Mouse (Mus musculus) E14TG2a.4 (cell line): ENCODE results near the gene Wdr93.

ENCODE experiments used
- H3K27me3 ChIP-seq: 2 replicates; pipeline ENCODE4 v1.6.1; 2014; ENCODE audit warnings: low read length, control low read depth; ENCODE audit not compliant: insufficient read depth
- H3K36me3 ChIP-seq: 2 replicates; pipeline ENCODE4 v1.6.1; 2014; ENCODE audit warnings: low read length, control low read depth; ENCODE audit not compliant: insufficient read depth
- H3K4me1 ChIP-seq: replicated peaks from 2 replicates; pipeline ENCODE4 v1.6.1; 2014; ENCODE audit warnings: low read depth, low read length, control low read depth
- H3K4me3 ChIP-seq: replicated peaks from 2 replicates; pipeline ENCODE4 v1.5.1; 2014; ENCODE audit warnings: mild to moderate bottlenecking, low read length
- H3K9me3 ChIP-seq: 2 replicates; pipeline ENCODE4 v1.6.1; 2014; ENCODE audit warnings: low read length, control low read depth
- CTCF ChIP-seq: conservative IDR thresholded peaks from 2 replicates; pipeline ENCODE4 v1.5.1; 2014; ENCODE audit warnings: low read length
- NANOG ChIP-seq: IDR thresholded peaks from 2 replicates; pipeline ENCODE4 v1.6.1; 2014; ENCODE audit warnings: borderline replicate concordance, low read length, mixed read lengths
- POU5F1 ChIP-seq: IDR thresholded peaks from 2 replicates; pipeline ENCODE4 v1.6.1; 2014; ENCODE audit warnings: low read length, borderline replicate concordance

Wdr93 gene

GRCm38 (mm10) chr7:79742277-79742658, 695 bp upstream of the Wdr93 start:
- TF ChIP-seq POU5F1 (no peak), NANOG (no peak), CTCF (no peak)
- Histone ChIP-seq H3K9me3 (no peaks in the 10 kb centered on the region), H3K4me1 (peaks cover 11% of the 10 kb centered on the region)

GRCm38 (mm10) chr7:79744051-79744450, 1.1 kb downstream of the Wdr93 start:
- TF ChIP-seq POU5F1 (no peak), NANOG (no peak), CTCF (no peak)
- no peak overlapping the region for H3K4me3 ChIP-seq
- peaks cover 8% of the 10 kb centered on the region; the same call in 1 of the 2 replicates for H3K36me3 ChIP-seq
- H3K9me3 ChIP-seq: no peaks in the 10 kb centered on the region
- peaks cover 9% of the 10 kb centered on the region; the same call in 1 of the 2 replicates for H3K27me3 ChIP-seq
- peaks cover 19% of the 10 kb centered on the region for H3K4me1 ChIP-seq

More at GRCm38 (mm10) chr7:79742277-79742658, 695 bp upstream of the Wdr93 start:
- H3K4me3 ChIP-seq: peak overlapping the region; percentile 91
- H3K36me3 ChIP-seq: peaks cover 25% of the 10 kb centered on the region
- peaks cover 9% of the 10 kb centered on the region; the same call in 1 of the 2 replicates for H3K27me3 ChIP-seq

- TF ChIP-seq POU5F1: no peak
- H3K36me3 ChIP-seq: peaks cover 5% of the 10 kb centered on the region; the same call in 1 of the 2 replicates
- peaks cover 19% of the 10 kb centered on the region for H3K4me1 ChIP-seq
- H3K9me3 ChIP-seq: no peaks in the 10 kb centered on the region
- peaks cover 9% of the 10 kb centered on the region; the same call in 1 of the 2 replicates for H3K27me3 ChIP-seq
- no peak overlapping the region for H3K4me3 ChIP-seq
Measured at GRCm38 (mm10) chr7:79744585-79744984, 1.6 kb downstream of the Wdr93 start.

DNA sequence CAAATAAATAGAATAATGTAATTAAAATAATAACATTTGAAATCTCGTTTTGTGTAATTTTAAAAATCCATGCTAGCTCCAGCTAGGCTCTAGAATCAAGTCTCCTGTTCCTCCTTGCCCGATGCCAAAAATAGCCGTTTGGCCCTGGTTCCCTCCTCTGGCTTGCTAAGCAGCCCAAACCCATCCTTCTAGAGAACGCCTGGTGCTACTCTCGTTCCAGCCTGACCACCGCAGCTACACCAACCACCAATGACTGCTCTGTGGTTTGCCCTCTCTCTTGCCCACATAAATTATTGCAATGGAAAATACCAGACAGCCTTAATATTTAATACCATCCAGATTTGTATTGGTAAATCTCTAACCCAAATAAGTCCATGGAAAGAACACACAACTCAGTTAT, 4.7 kb downstream of the Wdr93 start:
- TF ChIP-seq POU5F1 (no peak), NANOG (no peak)
- Histone ChIP-seq H3K36me3 (no peaks in the 10 kb centered on the region), H3K4me1 (peaks cover 15% of the 10 kb centered on the region), H3K9me3 (no peaks in the 10 kb centered on the region), H3K27me3 (peaks cover 2% of the 10 kb centered on the region; the same call in 1 of the 2 replicates), H3K4me3 (no peak overlapping the region)

DNA sequence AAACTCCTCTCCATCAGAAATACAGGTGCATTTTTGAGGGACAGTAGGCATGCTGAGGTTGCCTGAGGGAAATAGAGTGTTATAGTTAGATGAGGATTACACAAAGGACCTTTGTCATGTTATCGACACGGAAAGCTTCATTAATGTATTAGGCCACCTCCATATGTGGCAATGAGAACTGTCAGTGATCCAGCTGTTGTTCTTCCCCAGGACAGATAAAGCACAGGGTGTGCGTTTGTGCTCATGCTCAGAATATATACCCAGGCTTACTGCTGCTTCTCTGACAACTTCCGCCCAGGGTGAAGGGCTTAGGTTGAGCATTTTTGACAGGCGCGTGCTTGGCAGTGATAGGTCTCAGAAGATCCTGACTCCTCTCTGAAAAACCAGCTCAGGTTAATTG, 6.5 kb downstream of the Wdr93 start:
- H3K27me3 ChIP-seq: no peaks in the 10 kb centered on the region
- no peaks in the 10 kb centered on the region for H3K36me3 ChIP-seq

DNA sequence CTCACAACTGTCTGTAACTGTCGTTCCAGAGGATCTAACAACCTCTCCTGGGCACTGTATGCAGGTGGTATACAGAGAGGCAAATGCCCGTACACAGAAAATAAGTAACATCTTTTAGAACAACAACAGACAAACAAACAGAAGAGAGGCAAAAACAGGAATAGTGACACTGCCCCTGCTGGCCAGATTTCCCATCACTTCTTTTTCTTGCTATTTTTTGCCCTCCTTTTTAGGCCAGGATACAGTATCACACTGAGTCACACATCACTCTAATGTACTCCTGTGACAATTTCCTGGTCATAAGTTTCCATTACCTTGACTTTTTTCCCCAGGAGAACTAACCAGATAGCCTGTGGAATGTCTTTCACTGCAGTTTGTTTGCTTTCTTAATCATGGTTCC, 13.4 kb downstream of the Wdr93 start:
- no peaks in the 10 kb centered on the region for H3K4me1 ChIP-seq
- TF ChIP-seq POU5F1: no peak
- peak; percentile 33 for TF ChIP-seq CTCF
- no peak for TF ChIP-seq NANOG
- H3K4me3 ChIP-seq: no peak overlapping the region
- no peaks in the 10 kb centered on the region for H3K27me3 ChIP-seq
- no peaks in the 10 kb centered on the region for H3K9me3 ChIP-seq
- H3K36me3 ChIP-seq: no peaks in the 10 kb centered on the region

More for the DNA sequence above, 6.5 kb downstream of the Wdr93 start:
- Histone ChIP-seq H3K9me3 (no peaks in the 10 kb centered on the region), H3K4me3 (no peak overlapping the region), H3K4me1 (peaks cover 7% of the 10 kb centered on the region)
- TF ChIP-seq NANOG (no peak), POU5F1 (no peak), CTCF (no peak)

DNA sequence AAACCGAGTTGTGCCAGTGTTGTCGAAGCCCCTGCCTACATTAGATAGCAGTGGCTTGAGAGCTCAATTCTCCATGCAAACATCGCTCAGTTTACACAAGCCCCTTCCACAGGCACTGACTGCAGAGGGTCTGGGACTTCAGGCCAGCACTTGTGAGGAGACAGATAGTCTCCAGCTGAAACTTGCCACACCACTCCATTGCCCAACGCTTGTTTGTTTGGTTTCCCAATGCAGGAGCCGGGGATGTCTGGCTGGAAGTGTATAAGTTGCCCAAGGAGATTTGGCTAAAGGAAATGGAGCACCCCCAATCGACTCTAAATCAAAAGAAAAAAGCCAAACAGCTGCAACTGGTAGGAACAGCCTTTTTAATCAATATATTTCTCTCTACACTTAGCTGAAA, 15.2 kb downstream of the Wdr93 start:
- Histone ChIP-seq H3K9me3 (no peaks in the 10 kb centered on the region), H3K36me3 (no peaks in the 10 kb centered on the region), H3K4me1 (no peaks in the 10 kb centered on the region), H3K4me3 (no peak overlapping the region), H3K27me3 (0 out of 2 replicates have a peak, but pooled peaks cover 2% of the 10 kb centered on the region)
- TF ChIP-seq CTCF (no peak), POU5F1 (no peak), NANOG (no peak)

GRCm38 (mm10) chr7:79759766-79760165, 16.8 kb downstream of the Wdr93 start:
- TF ChIP-seq NANOG (no peak), POU5F1 (no peak), CTCF (no peak)
- Histone ChIP-seq H3K4me1 (no peaks in the 10 kb centered on the region), H3K36me3 (no peaks in the 10 kb centered on the region), H3K27me3 (peaks cover 5% of the 10 kb centered on the region; the same call in 1 of the 2 replicates), H3K4me3 (no peak overlapping the region), H3K9me3 (no peaks in the 10 kb centered on the region)

DNA sequence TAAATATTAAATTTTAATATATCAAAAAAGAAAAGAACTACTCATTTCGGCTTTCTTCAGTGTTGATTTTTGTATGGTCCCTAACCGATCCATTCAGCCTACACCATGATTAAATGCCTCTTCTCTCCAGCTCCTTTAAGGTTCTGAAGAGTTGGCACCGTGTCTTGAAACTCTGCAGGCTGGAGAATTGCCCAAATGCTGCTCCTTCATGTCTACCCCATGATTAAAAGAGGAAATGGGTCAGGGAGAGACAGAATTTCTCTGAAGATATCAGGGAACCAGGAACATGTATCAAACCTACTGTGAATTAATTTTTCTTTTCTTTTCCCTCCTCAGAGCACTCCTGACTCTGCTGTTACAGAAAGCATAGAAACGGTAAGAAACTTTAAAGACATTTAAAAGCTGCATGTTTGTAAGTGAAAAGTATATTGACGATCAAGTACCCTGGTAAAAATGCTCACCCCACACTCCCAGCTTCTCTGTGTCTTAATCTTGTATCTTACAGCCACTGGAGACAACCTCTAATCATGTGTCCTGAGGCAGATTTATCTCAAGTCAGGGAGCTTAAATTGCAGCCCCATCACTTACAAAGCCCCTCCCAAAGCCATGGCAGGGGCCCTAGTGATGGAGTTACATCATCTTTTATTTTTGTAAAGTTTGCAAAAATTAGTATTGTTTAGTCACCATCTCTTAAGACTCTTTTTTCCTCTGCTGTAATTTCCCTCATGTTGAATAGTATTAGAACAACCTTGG, 18.3 kb downstream of the Wdr93 start:
- Histone ChIP-seq H3K36me3 (no peaks in the 10 kb centered on the region), H3K4me3 (no peak overlapping the region), H3K27me3 (peaks cover 5% of the 10 kb centered on the region; the same call in 1 of the 2 replicates), H3K9me3 (no peaks in the 10 kb centered on the region), H3K4me1 (peaks cover 5% of the 10 kb centered on the region; the same call in 1 of the 2 replicates)
- no peak for TF ChIP-seq POU5F1
- TF ChIP-seq CTCF: no peak
- no peak for TF ChIP-seq NANOG
